Mouse (Mus musculus): ENCODE data around the gene Trem1.

The Trem1 gene

DNA sequence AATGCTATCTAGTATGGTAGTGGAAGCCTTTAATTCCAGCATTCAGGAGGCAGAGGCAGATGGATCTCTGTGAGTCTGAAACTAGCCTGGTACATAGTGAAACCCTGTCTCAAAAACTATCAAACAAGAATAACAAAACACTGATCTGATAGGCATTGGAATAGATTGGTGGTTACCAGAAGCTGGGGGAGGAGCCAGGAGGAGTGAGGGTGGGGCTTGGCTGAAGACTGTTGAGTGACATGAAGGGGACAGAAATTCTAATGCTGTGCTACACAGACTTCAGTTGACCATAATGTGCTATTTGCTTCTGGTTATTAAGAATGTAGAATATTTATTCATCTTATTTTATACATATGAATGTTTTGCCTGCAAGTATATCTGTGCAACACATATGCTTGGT is 35.7 kb downstream of the Trem1 start:
- no peak for DNase-seq (ENCODE audit: low spot score)

DNA sequence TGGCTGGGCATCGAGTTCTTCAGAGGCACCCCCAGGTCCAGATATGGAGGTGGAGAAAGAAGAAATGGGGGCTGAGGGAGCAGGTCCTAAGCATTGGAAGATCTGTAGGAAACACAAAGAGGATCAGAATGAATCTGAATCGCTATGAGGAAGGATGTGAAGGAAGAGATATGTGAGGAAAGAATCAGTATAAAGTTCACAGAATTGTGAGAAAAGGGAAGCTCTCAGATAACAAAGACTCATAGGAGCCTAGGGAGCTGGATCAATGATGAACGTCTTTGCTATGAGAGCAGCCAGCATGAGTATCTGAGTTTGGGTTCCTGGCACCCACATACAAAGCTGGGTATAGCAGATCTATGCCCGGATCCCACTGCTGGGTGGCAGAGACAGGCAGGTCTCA is 37.3 kb downstream of the Trem1 start:
- DNase-seq (ENCODE audit: low spot score) = no peak

DNA sequence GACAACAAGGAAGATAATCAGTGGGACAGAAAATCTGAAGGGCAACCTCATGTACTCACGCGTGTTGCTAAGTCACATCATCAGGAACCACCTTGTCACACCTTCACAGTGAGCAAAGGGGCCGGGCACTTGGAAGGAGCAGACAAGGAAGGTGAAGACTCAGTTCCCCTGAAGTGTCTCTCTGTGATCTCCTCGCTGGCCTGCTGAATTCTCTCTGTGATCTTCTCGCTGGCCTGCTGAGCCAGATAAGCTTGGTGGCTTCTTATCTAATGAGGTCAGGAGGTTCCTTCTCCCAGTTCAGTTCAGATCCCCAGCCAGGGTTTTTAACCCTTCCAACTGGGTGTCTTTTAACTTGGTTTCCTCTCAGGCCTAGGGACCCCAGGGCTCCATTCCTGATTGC is 39.6 kb downstream of the Trem1 start:
- DNase-seq (ENCODE audit: low spot score) = no peak

DNA sequence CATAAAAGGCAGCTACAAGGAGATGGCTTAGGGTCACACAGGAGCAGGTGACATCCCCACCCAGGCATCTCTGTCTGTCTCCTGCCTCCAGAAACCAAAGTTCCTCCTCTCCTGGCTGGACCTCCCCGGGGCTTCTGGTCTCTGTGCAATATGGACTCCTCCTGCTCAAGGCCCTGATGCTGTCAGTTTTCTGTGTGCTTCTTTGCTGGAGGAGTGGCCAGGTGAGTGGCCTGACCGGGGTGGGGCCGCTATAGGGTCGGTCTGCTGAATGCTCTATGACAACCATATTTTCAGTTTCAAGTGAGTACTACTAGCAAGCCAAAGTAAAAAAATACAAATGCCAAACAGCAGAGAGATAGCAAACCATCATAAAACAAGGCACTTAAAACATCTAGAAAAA is 40.0 kb downstream of the Trem1 start:
- DNase-seq (ENCODE audit: low spot score) = no peak

DNA sequence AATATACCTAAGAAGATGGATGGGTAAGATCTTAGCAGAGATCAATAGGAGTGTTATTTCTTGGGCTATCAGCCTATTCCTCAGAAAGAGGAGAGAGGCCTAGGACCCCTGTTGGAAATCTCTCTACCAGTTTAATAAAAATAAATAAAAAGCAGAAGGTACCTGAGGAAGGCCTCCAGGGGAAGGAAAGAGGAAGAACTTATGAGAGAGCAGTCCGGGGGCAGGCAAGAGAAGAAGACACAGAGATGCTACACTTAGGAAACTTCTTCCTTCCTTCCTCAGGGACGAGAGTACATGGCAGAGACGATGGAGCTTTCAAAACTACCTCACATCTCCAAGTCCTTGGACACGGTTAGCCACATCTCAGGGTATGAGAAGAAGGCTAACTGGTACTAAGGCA is 41.5 kb downstream of the Trem1 start:
- DNase-seq (ENCODE audit: low spot score) = no peak

DNA sequence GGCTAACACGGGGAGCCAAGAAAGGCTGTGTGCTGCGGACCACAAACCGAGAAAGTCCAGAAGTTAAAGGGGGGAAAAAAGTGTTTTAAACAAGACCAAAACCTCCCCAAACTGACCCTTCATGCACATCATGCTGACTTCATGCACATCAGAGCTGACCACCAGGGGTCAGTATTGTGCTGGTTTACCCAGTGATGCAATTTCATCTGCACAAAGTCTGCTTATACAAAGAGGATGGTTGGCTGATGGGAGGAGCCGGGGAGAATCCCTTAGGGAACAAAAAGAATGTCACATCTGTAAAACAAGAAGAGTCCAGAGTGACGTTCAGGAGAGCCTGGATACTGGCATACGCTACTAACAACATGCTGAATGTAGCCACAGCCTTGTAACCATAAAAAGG is 42.3 kb downstream of the Trem1 start:
- DNase-seq (ENCODE audit: low spot score) = peak; percentile 66

DNA sequence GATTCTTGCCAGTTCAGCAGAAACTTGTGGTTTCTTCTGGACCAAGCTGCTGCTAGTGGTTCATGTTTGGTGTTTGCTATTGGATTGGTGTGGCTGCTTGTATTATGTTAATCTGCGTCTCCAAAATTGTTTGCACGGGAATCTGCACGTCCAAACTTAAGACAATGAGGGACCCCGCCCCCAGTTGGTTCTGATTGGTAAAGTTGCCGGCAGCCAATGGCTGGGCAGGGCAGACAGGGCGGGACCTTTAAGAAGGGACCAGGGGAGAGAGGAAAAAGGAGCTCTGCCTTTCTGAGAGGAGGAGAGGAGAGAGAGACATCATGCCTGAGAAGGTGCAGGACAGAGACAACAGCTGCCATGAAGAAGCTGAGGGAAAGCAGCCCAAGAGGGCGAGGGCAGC is 43.2 kb downstream of the Trem1 start:
- no peak for DNase-seq (ENCODE audit: low spot score)

DNA sequence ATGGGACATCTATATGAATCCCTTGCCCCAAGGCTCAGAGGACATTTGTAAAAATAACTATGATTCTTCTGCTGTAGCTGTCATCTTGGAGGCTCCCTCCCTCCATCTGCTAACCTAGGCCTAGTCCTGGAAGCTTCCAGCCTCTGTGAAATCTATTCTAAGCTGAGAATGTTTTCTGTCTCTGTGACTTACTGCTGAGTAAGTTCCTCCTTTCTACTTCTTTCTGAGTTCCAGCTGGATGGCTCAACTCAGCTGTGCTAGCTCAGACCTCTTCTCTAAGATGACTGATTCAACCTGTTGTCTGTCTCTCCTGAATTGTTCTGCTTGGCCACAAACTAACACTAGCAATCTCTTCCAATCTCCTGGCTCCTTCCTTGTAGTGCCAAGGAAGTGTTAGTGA is 45.8 kb downstream of the Trem1 start:
- DNase-seq (ENCODE audit: low spot score) = no peak

DNA sequence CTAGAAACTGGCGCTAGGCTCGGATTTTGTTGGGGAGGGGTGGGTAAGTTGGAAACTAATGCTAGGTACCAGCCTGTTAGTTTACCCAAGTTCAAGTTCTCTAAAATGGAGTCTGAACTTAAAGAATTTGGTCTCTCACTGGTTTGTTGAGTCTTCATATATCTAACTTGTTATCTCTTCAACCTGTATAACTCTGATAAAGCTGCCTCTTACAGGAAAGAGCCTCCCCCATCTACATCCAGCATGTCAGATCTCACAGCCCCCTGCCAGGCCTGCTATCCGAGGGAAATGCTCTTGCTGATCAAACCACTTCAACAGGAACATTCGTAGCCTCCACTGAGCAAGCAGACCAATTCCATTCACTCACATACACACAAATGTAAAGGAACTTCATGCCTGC is 46.4 kb downstream of the Trem1 start:
- DNase-seq (ENCODE audit: low spot score) = no peak

DNA sequence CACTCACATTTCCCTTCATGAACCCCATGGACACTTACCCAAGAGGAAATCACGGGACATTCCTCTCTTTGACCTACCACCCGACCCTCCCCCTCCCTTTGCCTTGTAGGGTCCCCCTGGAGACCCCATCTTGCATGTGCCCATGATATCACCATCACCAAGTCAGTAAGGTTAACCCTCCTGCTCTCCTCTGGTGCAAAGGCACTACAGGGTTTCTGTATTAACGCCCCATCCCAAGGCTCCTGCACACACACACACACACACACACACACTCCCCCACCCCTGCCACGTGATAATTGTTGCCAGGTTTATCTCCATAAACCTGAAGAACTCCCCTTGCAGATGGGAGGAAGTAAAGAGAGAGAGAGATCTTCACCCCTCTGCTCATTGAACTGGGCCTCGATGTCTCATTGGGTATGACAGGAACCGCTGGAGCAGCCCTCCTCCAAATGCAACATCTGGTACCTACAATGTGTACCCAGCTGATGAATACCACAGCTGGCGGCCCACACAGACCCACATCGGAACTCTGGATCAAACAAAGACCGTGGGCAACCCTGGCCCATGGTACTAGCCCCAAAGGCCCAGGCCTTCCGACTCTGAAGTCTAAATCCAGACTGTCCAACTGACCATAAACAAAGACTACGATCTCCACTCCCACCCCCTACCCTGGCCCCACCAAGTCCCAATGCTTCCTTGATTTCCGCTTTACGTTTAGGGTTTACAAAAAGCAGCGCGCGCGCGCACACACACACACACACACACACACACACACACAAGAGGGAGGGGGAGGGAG is 48.6 kb downstream of the Trem1 start:
- no peak for DNase-seq (ENCODE audit: low spot score)

DNA sequence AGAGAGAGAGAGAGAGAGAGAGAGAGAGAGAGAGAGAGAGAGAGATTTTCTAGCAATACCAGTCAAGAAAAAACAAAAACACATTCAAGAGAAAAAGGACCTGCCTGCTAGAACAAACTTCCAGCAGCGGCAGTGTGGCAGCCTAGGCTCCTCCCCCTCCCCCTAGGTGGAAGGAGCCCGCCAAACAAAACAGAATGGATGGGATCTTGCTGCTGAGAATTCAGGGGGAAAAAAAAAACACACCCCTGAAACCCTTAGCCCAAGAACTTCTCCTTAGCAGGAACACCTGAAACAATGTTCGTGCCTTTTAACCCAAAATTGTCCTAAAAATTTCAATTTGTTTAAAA is 49.1 kb downstream of the Trem1 start:
- DNase-seq (ENCODE audit: low spot score) = no peak

DNA sequence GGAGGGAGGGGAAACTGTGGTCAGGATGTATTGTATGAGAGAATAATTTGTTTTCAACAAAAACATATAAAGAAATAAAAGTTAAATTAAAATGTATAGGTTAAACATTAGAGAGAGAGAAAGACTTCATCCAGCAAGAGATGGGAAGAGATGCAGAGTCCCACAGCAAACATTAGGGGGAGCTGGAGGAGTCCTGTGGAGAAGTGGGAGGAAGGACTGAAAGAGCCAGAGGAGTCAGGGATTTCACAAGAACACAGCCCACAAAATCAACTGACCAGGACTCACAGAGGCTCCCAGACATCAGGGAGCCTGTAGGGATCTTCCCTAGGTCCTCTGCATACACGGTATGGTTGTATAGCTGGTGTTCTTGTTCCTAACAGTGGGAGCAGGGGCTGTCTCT is 54.2 kb downstream of the Trem1 start:
- no peak for DNase-seq (ENCODE audit: low spot score)

DNA sequence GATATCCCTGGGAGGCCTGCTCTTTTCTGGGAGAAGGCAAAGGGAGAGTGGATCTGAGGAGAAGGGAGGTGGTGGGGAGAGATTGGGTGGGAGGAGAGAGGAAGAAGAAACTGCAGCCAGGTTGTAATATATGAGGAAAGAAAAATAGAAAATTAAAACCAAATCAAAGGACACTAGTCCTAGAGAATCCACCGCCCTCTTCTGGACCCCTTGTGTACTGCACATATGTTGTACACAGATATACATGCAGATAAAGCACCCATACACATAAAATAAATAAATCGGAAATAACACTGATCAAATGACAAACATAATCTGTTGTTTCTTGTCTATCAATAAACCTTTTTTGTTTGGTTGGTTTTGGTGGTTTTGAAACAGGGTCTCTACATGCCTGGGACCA is 54.7 kb downstream of the Trem1 start:
- no peak for DNase-seq (ENCODE audit: low spot score)

DNA sequence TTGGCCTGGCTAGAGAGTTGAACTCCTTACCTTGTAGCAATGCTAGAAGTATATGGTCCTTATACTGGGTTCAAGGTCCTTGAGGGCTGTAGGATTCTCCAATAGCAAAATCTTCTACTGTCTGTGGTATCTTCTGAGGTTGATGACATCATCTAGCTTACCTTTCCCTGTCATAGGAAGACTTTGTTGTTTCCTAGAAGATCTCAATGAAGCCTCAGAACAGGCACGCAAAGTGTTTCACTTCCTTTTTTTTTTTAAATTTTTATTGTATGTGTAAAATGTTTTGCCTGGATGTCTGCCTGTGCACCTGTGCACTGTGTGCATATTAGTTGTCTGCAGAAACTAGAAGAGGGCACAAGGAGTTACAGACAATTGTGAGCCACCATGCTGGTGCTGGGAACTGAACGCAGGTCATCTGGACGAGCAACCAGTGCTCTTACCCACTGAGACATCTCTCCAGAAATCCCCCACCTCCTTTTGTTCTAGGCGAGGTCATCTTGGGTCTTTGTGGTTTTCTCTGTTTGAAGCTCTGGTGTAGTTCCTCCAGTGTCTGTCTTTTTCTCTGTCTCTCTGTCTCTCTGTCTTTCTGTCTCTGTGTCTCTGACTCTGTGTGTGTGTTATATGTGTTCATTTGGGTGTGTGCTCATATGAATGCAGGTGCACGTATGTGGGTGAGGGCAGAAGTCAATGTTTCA is 61.1 kb downstream of the Trem1 start:
- no peak for DNase-seq (ENCODE audit: low spot score)
